Mouse (Mus musculus) kidney, adult 2 months (tissue): ENCODE results near the gene Bst1.

Experiments
- CTCF ChIP-seq: fragments of 200-500 bp; conservative IDR thresholded peaks from 2 replicates; pipeline ENCODE4 v1.5.1; 2011; ENCODE audit warnings: low read depth, mild to moderate bottlenecking, control low read depth, low read length, moderate library complexity, mixed read lengths; ENCODE audit not compliant: insufficient read depth, insufficient read length
- POLR2A ChIP-seq: fragments of 200-500 bp; IDR thresholded peaks from one replicate; pipeline ENCODE4 v1.6.1; 2011; ENCODE audit warnings: low read depth, low read length, control low read depth

GRCm38 (mm10) chr5:43882034-43882433 lies 63.3 kb downstream of the Bst1 start:
- TF ChIP-seq CTCF (no peak), POLR2A (no peak)
